Mouse (Mus musculus): ENCODE results near the gene Tenm3.

Tenm3 gene

DNA sequence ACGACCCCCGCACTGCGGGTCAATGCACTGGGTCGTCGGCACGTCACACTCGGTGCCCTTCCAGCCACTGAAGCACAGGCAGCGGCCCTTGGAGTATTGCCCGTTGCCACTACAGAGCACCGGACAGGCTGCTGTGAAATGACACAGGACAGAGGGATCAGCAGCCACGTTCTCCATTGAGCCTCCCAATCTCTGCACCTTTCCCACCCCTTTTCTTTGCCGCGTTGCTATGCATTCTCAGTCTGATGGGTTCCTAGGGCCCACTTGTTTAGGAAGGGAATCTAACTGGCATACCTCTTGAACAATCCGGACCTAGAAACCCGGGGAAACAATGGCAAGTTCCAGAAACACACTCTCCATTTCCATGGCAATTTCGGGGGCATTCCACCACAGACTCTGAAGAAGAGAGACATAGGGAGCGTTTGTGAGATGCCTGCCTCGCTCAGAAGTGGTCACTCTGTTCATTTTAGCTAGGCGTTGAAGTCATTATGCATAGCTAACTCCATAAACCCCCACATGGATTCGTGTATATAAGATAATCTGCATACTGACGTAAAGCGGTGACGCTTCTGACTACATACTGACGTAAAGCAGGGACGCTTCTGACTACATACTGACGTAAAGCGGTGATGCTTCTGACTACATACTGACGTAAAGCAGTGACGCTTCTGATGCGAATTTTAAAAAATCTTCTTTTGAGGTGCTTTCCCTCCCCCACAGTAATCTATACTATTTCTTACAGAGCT, 501.3 kb downstream of the Tenm3 start:
- WGBS = 66% methylated on average over 30 of the region's 30 CpGs

DNA sequence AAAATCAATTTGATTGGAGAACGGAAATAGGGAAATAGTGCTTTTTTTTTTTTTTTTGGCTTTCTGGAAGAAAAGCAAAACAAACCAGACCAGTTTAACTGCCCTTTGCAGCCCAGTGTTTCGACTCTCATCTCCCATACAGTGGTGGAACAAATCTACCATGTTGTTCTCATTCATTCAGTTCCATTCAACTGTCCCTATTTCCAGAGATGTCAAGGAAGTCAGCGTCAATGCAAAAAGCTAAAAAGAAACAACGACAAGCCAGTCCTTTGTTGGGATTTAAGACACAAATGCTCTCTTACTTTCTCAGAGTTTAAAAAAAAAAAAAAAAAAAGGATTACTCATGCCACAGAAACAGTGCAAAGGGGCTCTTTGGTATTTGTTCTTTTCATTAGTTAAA, 502.1 kb downstream of the Tenm3 start:
- WGBS = 64% methylated on average over 4 of the region's 4 CpGs

DNA sequence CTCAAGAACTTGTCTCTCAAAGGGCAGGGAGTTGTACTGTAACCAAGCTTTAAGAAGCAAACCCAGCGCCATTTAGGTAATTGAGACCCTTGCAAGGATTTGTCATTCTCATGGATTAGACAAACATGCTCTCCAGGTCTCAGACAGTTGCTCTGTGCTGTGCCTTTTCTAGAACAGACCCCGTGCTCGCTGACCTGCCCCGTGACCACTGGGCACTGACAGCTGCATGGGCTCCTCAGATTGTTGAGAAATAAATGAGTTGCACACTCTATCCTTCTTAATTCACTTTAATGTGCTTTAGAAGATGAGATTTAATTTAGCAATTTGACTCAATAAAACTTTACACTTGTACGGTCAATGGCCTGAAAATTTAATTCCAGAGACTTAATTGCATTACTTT, 502.5 kb downstream of the Tenm3 start:
- 94% methylated on average over 5 of the region's 5 CpGs for WGBS

DNA sequence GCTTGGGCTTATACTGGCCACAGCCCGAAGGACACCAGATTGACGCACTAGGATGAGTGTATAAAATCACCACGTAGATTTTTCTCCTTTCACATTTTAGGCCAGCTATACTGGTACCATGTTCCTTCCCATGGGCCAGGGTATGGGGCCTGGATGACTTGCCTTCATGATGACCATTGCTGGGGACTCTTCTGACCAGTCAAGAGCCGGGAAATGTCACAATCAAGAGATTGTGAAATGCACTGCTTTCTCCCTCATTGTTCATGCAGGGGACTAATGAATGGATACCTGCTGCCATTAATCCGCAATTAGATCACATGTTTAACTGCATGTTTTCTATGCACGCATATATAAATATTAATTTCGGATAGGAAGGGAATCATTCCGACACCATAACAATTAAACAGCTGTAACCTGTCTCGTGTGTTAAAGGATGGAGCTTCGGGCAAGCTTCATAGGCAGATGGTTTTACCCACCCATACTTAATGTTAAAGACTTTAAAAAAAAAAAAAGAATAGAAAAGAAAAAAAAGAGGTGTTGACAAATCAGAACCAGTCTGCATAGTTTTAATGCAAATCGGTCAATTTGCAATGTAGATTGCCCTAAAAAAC, 521.0 kb downstream of the Tenm3 start:
- 62% methylated on average over 11 of the region's 11 CpGs for WGBS

DNA sequence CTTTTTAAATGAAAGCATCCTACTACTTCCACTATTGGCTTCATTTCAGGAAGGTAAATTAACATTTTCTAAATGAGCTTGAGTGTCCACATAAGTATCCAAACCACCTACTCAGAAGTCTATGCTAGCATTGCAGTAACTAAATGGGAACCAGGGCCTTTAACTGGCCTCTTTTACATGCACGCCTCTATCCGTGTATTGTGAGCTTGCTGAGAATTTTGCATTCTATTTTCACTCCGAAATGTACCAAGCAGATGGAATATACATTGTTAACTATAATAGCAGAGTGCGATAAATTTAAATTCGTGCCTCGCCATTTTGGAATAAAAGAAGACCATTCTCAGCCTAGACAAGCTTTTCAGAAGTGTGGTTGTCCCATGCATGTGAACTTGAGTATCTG, 521.5 kb downstream of the Tenm3 start:
- WGBS = 64% methylated on average over 6 of the region's 6 CpGs

DNA sequence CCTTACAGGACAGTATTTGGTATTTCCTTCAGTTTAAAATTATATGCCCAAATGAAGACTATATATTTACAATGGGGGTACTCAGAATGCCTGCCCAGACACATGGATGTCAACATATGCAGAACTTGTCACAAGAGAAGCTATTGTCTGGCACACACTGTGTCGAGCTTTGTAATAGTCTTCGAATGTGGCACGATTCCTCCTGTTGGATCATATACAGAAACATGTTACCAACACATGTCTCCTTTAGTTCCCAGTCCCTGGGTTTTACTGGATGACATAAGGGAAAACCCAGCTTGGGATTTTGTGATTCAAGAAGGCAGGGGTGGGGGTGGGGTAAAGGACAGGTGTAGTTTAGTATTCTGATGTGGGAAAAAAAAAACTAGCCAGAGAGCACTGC, 524.1 kb downstream of the Tenm3 start:
- 70% methylated on average over 3 of the region's 3 CpGs for WGBS

DNA sequence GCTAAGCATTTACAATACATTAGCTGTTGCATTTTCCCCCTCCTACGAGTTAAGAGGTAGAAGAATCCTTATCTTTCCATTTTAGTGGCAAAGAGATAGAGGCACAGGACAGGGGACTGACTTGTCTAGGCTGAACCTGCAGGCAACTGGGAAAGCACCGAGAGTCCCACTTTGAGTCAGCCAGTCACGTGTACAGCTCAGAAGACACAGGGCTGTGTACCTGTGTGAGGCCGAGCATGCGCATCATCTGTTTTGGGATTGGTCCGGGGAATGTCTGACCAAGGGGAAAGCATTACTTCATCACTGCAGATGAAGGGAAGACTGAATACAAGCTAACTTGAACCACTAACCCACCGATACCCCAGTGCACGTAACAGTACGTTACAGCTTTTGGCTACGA, 526.3 kb downstream of the Tenm3 start:
- WGBS = 83% methylated on average over 10 of the region's 10 CpGs

DNA sequence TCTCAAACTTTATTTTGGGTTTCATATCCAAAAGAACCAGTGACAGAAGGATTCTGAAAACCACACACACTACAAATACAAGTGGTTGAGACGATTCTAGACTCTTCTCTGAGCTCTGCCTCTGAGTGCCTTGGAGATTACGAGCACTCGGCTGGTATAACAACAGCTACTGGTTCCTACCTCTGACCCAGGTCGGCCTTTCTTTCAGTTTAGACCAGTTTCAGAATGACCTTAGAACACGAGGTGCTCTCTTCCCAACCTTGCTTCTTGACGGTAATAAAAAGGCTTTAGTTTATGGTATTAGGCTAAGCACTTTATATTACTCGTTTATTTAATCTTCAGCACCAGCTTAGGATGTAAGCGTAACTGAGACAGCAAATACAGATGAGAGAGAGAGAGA, 528.1 kb downstream of the Tenm3 start:
- 86% methylated on average over 8 of the region's 8 CpGs for WGBS

DNA sequence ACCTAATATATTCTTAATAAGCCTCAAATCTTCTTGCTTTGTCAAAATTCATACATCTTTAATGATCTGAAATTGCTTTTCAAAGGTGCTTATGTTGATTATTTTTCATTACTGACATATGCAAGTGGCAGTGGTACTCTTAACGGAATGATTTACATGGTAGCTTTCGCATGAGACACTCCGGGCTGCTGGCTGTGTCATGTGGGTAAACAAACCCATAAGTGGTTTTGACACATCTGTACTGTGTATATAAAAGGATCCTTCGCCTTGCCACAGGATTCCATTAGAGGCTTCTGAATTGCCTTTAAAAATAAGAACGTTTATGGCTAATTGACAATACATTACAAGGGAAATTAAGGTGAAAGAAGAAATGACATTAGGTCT, 529.8 kb downstream of the Tenm3 start:
- 62% methylated on average over 5 of the region's 5 CpGs for WGBS

DNA sequence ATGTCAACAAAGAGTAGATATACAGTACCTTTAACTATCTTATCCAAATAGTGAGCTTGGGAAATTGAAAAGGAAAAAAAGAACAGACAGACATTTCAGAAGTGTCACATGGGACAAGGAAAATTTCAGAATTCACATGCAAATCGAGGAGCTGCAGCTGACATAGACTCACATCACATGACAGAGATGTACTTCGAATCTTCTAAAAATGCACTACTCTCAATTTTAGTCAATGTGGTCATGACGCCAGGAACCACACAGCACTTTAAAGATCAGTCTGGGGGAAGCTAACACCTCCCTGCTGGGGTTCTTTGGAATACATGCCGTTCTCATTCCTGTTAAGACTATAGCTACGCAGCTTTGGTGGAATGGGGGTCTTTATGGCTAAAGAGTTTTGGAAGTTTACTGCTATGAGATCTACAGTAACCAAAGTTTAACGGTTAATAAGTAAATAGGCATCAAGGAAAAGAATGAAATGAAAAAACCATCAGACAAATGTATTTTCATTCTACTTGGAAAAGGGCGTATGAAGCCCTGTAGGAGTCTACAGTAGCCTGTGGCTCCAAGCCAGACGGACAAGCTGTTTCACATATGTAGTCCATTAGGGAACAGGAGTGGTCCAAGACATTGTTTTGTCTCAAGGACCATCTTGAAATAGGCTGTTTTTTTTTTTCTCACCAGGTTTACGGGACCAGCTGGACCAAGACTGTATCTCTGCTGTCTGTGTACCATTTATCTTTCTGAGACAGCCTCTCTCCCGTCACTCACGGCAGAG, 530.4 kb downstream of the Tenm3 start:
- WGBS = 47% methylated on average over 11 of the region's 11 CpGs

DNA sequence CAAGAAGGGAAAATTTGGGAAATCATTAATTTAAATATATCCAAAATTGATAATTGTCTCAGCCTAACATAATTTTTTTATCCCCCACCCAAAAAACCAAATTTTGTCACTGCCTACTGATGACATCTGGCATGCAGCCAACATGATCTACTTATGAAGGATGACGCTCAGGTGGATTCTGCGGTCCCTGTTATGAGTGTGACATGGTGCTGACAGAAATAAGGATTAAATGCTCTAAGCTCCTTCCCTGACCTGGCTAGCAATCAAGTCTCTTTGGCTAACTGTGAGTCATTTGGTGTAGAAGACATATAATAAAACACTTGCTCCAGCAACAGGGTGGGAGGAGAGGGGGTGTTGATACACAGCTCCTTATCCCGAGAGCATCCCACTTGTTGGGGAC, 532.0 kb downstream of the Tenm3 start:
- 62% methylated on average over 3 of the region's 3 CpGs for WGBS

DNA sequence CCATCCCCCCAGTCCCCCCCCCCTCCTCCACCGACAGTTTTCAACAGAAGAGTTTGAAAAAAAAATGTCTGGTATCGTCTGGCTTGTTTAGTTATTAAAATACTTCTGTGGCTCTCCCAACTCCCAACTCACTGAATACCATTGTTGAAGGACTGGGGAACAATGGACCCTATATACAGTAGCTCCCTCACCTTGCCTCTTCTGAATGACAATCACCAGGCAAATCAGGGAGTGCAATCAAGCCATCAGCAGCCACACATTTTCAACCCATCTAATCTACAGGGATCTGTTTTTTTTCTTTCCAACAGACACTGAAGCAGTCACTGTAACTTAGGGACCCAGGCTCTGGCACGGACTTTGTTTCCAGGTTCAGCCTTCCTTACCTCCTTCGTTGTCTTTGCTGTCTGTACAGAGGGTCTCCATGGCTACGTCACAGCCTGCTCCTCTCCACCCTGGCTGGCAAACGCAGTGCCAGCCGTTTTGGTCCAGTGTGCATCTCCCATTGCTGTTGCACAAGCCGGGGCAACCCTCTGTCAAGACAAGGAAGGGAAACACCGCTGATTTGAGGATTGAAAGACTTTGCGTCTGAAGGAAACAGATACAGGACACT, 533.4 kb downstream of the Tenm3 start:
- WGBS = 56% methylated on average over 10 of the region's 10 CpGs

DNA sequence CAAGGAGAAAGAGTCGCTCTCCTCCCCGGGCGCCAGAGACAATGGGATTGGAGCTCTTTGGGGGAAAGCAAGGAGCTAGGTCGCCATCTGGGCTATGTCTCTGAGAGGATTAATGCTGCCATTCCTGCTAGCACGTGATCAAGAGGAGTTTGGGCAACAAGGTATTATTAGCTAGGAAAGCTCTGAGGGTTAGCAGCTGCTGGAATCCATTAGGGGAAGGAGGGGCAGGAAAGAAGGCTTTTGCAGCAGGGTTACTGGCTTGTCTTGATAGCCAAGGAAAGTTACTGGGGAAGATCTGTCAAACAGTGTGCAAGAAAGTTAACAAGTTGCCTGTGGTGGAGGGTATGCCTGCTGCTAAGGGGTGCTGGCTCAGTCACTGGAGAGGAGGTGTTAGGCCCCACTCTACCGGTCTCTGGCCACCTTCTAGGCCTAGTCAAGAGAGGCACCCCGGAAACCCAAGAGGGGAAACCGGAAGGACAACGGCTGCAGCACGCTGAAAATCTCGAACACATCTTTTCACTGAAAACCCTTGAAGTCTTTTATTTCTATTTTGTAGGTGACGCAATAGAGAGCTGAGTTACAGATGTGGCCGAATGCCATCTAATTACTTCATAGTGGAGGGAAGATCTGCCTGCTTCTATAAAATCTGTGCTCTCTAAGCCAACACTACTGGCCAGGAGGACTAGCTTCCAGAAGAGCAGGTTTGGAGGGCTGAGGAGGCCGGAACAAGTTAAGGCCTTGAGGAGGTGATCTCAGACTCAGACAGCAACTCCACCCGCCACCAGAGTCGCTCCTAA, 534.4 kb downstream of the Tenm3 start:
- WGBS = 67% methylated on average over 16 of the region's 16 CpGs

DNA sequence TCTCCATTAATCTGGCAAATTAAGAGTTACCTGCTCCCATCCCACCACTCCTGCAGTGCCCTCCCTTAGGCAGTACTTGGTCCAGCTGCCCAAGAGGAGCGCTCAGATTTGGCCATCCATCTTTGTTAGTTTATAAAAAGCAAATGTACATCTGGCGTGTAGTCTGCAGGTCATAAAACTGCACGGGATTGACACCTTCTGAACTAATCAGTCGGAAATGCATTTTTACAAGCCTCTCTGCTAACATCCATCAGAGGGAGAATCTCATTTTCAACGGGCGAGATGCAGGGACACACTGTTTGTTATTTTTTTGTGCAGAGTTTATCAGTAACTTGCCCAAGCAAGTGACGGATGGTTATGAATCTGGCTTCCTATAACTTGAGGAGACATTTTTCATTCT, 539.5 kb downstream of the Tenm3 start:
- 91% methylated on average over 7 of the region's 7 CpGs for WGBS

DNA sequence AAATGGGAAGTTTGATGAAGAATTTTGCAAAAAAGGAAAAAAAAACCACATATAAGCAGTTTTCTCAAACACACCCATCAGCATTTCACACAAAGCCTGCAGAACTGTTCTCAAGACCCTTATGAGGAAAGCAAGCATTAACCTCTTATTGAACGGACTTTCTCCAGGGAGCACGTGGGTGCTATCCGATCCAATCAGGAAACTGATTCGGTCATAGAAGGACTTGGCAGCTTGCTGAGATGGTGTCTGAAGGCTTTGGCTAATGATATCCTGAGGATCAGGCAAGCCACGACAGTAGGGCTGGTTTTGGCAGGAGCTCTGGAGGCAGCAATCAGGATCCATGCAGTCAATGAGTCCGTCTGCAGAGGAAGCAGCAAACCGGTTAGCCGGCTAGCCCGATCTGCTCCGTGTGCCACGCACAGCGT, 543.1 kb downstream of the Tenm3 start:
- 33% methylated on average over 12 of the region's 12 CpGs for WGBS

DNA sequence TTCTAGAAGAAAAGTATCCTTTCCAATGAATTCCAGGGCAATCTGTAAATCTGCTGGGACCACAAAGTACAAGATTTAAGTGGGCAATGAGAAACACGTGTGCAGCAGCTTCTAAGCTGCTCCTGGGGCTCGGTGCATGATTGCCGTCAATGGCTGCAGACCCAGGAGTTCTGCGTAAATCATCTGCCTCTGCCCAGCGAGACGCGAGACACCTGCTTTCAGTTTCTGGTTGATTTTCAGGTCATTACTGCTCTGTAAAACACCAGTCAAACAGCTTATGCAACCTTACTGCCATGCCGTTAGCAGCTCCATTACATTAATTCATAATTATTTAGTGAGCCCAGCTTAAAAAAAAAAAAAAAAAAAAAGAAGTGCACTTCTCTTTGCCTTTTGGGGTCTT, 543.7 kb downstream of the Tenm3 start:
- WGBS = 69% methylated on average over 8 of the region's 8 CpGs

DNA sequence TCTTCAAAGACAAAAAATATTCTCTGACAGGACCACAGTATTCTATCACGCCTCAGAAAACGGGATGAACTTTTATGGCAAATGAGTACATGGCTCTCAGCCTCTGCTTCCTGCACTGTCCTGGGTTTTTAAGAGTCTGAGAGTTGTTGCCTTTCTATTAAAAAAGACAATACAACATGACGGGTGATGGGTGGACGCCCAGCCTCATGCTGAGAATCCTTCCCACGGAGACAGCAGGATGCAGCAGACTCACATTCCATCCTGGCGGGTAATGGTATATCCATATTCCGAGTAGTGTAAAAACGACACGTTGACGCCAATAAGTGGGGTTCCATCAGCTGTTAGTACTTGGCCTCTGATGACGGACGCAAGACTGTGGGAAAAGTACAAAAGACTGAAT, 544.4 kb downstream of the Tenm3 start:
- 73% methylated on average over 12 of the region's 12 CpGs for WGBS

DNA sequence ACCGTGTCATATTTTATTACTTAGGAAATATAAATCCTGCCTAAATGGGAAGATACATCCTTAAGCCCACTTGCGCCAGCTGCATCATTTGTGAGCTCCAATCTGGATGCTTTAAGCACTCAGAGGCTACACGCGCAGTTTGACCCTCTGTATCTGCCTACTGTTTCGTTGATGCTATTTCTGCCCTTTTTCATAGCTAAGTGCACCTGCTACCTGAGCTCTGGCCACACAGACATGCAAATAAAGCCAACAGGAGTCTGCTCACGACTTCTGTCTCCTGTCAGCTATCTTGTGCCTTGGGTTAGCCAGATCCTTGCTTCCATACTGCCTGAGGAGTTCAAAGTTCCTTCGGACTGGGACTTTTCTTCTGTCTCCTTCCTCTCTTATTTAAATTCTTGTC, 547.4 kb downstream of the Tenm3 start:
- WGBS = 97% methylated on average over 7 of the region's 7 CpGs

DNA sequence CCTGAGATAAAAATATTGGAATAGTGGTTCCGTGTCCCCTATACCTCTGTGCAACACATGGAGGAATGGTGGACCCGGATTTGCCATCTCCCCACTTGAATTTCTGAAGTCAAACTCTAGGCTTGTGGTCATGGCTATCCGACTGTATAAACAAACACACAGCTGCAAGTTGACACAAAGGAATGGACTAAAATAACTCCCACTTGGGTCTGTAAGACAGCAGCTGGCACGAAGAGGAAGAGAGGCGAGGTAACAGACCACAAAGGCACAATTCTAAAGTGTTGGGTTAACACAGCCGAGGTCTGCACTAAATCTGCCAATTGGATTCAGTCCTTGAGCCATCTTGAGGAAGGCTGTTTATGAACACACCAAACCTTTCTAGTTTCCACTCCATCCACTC, 548.2 kb downstream of the Tenm3 start:
- 66% methylated on average over 6 of the region's 6 CpGs for WGBS

DNA sequence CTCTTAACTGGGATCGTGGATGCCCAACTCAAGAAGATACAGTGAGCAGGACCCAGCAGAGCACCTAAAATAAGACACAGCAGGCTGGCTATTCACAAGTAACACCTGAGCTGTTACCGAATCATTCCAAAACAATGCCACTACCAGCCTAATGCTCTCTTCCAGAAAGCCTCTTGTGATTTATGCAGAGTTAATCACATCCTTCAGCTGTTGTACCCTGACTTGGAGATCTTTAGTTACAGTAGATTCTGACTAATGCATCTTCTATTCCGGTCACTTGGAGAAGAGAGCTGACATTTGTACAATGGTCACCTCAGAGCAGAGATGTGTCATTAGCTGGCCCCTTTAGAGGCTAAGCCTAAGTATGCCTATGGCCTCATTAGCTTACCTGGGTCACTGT, 550.0 kb downstream of the Tenm3 start:
- 90% methylated on average over 3 of the region's 3 CpGs for WGBS

DNA sequence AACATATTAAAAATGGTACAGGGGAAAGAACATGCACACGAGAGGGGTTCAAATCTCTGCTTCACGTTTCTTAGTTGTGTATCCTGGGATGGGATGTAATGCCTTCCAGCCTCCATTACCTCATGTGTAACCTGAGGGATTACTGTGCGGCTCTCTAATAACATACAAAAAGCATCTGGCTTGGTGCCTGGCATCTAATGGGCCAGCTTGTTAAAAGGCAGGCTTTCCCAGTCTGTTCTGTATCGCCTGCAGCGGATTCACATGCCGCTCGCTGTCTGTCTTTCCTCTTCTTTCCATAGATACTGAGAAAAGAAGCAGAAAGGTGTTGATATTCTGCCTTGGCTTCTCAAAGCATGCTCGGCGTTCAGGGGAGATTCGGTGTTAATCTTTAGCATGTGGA, 558.3 kb downstream of the Tenm3 start:
- 78% methylated on average over 10 of the region's 10 CpGs for WGBS

DNA sequence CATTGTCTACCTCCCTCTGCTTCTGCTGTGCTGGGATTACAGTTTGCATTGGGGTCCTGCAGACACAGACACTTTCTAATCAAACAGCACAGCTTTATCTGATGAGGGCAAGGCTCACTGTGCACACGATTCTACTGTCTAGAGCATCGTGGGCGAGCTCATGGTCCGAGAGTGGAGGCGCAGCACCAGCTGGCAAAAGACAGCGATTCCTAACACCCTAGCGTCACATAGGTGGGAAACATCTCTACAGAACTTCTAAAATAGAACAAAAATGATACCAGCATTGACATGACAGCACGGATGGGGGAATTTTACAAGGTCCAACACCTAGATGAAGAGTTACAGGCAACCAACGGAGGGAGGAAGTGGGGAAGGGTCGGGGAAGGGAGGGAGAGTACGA, 561.9 kb downstream of the Tenm3 start:
- 58% methylated on average over 11 of the region's 11 CpGs for WGBS
